Mouse (Mus musculus): ENCODE data around the gene Bnc2.

DNA sequence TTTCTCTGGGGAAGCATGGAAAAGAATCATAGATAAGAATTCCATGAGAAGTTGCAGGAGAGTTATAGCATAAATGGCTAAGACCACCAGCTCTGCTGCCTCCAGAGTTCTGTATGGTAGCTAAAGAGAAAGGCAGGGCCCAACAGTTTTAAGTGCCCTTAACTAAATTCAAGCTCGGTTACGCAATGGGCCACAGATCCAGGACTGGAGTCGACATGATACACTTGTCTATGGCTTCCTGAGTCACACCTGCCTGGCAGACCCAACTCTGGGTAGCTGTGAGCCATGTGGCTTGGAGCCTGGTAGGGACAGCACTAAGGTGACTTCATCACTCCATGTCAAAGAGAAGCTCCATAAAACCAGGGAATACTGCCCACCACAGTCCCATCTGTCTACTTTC lies 53.3 kb downstream of the Bnc2 start:
- TF ChIP-seq POLR2A (IDR thresholded peaks at IDR 0.05; ENCODE audit: borderline replicate concordance, control insufficient read depth, low read depth, low read length) (no peak), CTCF (IDR thresholded peaks at IDR 0.05; ENCODE audit: control insufficient read depth, insufficient read depth, low read length) (no peak)
